Mouse (Mus musculus): Measurements from ENCODE around the gene Hoxa6. TPM values are rescaled to one million over a fixed set of nuclear protein-coding genes. Genes with fewer than 3 reads are reported as not detected.

The Hoxa6 gene
- polyA plus RNA-seq, 1 experiment from 2014 or later: 2.2 TPM

DNA sequence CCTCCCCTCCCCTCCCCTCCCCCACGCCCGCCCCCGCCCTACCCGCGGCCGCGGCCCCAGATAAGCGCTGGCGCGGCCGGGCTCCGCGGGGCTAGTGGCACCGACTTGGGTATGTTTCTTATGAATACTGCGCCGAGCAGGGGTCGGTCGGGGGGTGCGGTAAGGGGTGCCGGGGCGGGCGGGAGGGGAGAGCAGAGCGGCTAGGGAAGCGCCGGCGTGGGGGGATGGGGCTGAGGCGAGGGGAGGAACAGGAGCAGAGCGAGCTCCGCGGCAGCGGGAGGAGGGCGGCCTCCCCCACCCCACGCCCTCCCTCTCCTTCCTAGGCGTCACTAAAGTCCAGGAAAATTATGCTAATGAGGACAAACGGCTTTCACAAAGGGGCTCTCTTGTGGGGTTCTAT, 32.7 kb downstream of the Hoxa6 start:
- Histone ChIP-seq H3K9me3 (no peaks in the 10 kb centered on the region), H3K9ac (peak overlapping the region; percentile 69), H3K36me3 (no peaks in the 10 kb centered on the region), H3K4me1 (replicated peaks) (peaks cover 27% of the 10 kb centered on the region), H3K27ac (peak overlapping the region; percentile 96), H3K4me2 (replicated peaks) (peak overlapping the region; percentile 75), H3K4me3 (replicated peaks) (peak overlapping the region; percentile 61), H3K27me3 (replicated peaks) (0 out of 2 replicates have a peak, but pooled peaks cover 2% of the 10 kb centered on the region)
- ATAC-seq: peak; percentile 55
- WGBS: 2% methylated on average over 21 of the region's 35 CpGs

GRCm38 (mm10) chr6:52174968-52175751, 33.4 kb downstream of the Hoxa6 start:
- H3K4me3 ChIP-seq (replicated peaks): peak overlapping the region; percentile 61
- H3K4me1 ChIP-seq (replicated peaks): peaks cover 25% of the 10 kb centered on the region
- H3K4me2 ChIP-seq (replicated peaks): peak overlapping the region; percentile 75
- H3K9me3 ChIP-seq: no peaks in the 10 kb centered on the region
- peaks cover 7% of the 10 kb centered on the region; the same call in 1 of the 2 replicates for H3K27me3 ChIP-seq (replicated peaks)
- H3K9ac ChIP-seq: peak overlapping the region; percentile 69
- peak overlapping the region; percentile 96 for H3K27ac ChIP-seq
- ATAC-seq: peak; percentile 68
- H3K36me3 ChIP-seq: no peaks in the 10 kb centered on the region
- 3% methylated on average over 41 of the region's 41 CpGs for WGBS

- no peak for ATAC-seq
- H3K4me2 ChIP-seq (replicated peaks): peak overlapping the region; percentile 75
- peak overlapping the region; percentile 38 for H3K4me3 ChIP-seq (replicated peaks)
- no peaks in the 10 kb centered on the region for H3K36me3 ChIP-seq
- H3K9me3 ChIP-seq: no peaks in the 10 kb centered on the region
- peak overlapping the region; percentile 92; the same call in 1 of the 2 replicates for H3K27ac ChIP-seq
- peaks cover 14% of the 10 kb centered on the region for H3K27me3 ChIP-seq (replicated peaks)
- no peak overlapping the region for H3K9ac ChIP-seq
- WGBS: 9% methylated on average over 4 of the region's 4 CpGs
- peaks cover 25% of the 10 kb centered on the region for H3K4me1 ChIP-seq (replicated peaks)
Observed at GRCm38 (mm10) chr6:52173648-52174047, 34.9 kb downstream of the Hoxa6 start.

- WGBS: 2% methylated on average over 35 of the region's 35 CpGs
- peaks cover 25% of the 10 kb centered on the region for H3K4me1 ChIP-seq (replicated peaks)
- H3K9ac ChIP-seq: peak overlapping the region; percentile 41
- H3K4me3 ChIP-seq (replicated peaks): peak overlapping the region; percentile 38
- H3K27me3 ChIP-seq (replicated peaks): peaks cover 16% of the 10 kb centered on the region
- peak; percentile 70 for ATAC-seq
- no peaks in the 10 kb centered on the region for H3K9me3 ChIP-seq
- H3K27ac ChIP-seq: peak overlapping the region; percentile 92
- H3K36me3 ChIP-seq: no peaks in the 10 kb centered on the region
- peak overlapping the region; percentile 75 for H3K4me2 ChIP-seq (replicated peaks)
Observed at GRCm38 (mm10) chr6:52172501-52172900, 36.0 kb downstream of the Hoxa6 start.

- peaks cover 25% of the 10 kb centered on the region for H3K4me1 ChIP-seq (replicated peaks)
- H3K9me3 ChIP-seq: no peaks in the 10 kb centered on the region
- ATAC-seq: no peak
- peak overlapping the region; percentile 83 for H3K27ac ChIP-seq
- peak overlapping the region; percentile 75 for H3K4me2 ChIP-seq (replicated peaks)
- H3K27me3 ChIP-seq (replicated peaks): peaks cover 16% of the 10 kb centered on the region
- peak overlapping the region; percentile 38 for H3K4me3 ChIP-seq (replicated peaks)
- H3K9ac ChIP-seq: peak overlapping the region; percentile 41
- 20% methylated on average over 7 of the region's 7 CpGs for WGBS
- no peaks in the 10 kb centered on the region for H3K36me3 ChIP-seq
Observed at GRCm38 (mm10) chr6:52171938-52172337, 36.6 kb downstream of the Hoxa6 start.

GRCm38 (mm10) chr6:52171331-52171730, 37.2 kb downstream of the Hoxa6 start:
- Histone ChIP-seq H3K27ac (peak overlapping the region; percentile 83), H3K4me2 (replicated peaks) (peak overlapping the region; percentile 75), H3K9ac (no peak overlapping the region), H3K4me3 (replicated peaks) (no peak overlapping the region), H3K9me3 (no peaks in the 10 kb centered on the region), H3K27me3 (replicated peaks) (peaks cover 16% of the 10 kb centered on the region), H3K36me3 (no peaks in the 10 kb centered on the region), H3K4me1 (replicated peaks) (peaks cover 25% of the 10 kb centered on the region)
- no peak for ATAC-seq
- 31% methylated on average over 4 of the region's 4 CpGs for WGBS

DNA sequence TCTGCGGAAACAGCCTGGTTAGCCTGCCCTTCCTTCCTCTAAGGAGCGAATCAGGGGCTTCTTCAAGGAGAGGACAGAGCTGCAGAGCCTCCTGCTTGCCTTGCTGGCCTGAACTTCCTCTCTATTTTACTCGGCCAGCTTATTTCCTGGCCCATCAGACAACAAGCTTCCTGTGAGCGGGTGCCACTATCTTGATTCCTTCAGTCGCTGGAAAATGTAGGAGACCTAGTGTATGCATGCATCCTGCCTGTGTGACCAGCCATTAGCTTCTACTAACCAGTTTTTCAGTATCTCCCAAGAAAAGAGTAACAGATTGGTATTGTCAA, 37.7 kb downstream of the Hoxa6 start:
- H3K36me3 ChIP-seq: no peaks in the 10 kb centered on the region
- 0 out of 2 replicates have a peak overlapping the region, but pooled peaks have one; percentile 20 for H3K4me3 ChIP-seq (replicated peaks)
- peak overlapping the region; percentile 75 for H3K4me2 ChIP-seq (replicated peaks)
- peaks cover 16% of the 10 kb centered on the region for H3K27me3 ChIP-seq (replicated peaks)
- H3K27ac ChIP-seq: peak overlapping the region; percentile 83
- peaks cover 25% of the 10 kb centered on the region for H3K4me1 ChIP-seq (replicated peaks)
- no peak for ATAC-seq
- 47% methylated on average over 5 of the region's 5 CpGs for whole genome bisulfite sequencing
- peak overlapping the region; percentile 50 for H3K9ac ChIP-seq
- H3K9me3 ChIP-seq: no peaks in the 10 kb centered on the region

DNA sequence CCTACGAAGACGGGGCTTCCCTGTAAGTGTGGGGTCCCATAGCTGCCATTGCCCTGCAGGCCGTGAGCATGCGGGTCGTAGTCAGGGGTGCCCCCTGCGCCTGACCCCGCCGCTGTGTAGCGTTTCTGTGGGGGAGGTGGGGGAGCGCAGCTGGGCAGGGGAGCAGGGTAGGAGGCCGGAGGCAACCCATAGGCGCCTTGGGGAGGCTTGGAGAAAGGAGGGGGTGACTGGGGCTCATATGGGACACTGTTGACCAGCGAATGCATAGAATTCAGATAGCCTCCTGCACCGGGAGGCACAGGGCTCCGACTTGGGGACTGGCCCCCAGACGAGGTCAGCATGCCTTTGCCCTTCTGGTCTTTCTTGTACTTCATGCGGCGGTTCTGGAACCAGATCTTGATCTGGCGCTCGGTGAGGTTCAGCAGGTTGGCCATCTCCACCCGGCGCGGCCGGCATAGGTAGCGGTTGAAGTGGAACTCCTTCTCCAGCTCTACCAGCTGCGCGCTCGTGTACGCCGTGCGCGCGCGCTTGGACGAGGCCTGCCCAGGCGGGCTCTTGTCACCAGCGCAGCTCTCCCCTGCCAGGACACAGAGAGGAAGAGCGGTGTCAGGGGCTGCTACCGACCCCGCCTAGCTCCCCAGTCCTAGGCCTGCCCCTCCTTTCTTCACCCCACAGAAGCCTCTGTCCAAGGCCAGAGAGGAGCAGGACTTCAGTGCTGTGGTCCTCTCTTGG, 38.2 kb downstream of the Hoxa6 start:
- ATAC-seq: peak; percentile 22; the same call in 1 of the 2 replicates
- 34% methylated on average over 40 of the region's 40 CpGs for WGBS
- peak overlapping the region; percentile 50 for H3K9ac ChIP-seq
- H3K4me1 ChIP-seq (replicated peaks): peaks cover 25% of the 10 kb centered on the region
- peak overlapping the region; percentile 83 for H3K27ac ChIP-seq
- H3K36me3 ChIP-seq: no peaks in the 10 kb centered on the region
- H3K4me2 ChIP-seq (replicated peaks): peak overlapping the region; percentile 75
- peaks cover 16% of the 10 kb centered on the region for H3K27me3 ChIP-seq (replicated peaks)
- peak overlapping the region; percentile 20 for H3K4me3 ChIP-seq (replicated peaks)
- no peaks in the 10 kb centered on the region for H3K9me3 ChIP-seq

GRCm38 (mm10) chr6:52169499-52170165, 38.9 kb downstream of the Hoxa6 start:
- Histone ChIP-seq H3K36me3 (no peaks in the 10 kb centered on the region), H3K4me1 (replicated peaks) (peaks cover 24% of the 10 kb centered on the region), H3K4me2 (replicated peaks) (peak overlapping the region; percentile 75), H3K4me3 (replicated peaks) (peak overlapping the region; percentile 20), H3K27ac (peak overlapping the region; percentile 83), H3K27me3 (replicated peaks) (peaks cover 16% of the 10 kb centered on the region), H3K9me3 (no peaks in the 10 kb centered on the region), H3K9ac (peak overlapping the region; percentile 50)
- no peak for ATAC-seq
- WGBS: 44% methylated on average over 16 of the region's 16 CpGs

DNA sequence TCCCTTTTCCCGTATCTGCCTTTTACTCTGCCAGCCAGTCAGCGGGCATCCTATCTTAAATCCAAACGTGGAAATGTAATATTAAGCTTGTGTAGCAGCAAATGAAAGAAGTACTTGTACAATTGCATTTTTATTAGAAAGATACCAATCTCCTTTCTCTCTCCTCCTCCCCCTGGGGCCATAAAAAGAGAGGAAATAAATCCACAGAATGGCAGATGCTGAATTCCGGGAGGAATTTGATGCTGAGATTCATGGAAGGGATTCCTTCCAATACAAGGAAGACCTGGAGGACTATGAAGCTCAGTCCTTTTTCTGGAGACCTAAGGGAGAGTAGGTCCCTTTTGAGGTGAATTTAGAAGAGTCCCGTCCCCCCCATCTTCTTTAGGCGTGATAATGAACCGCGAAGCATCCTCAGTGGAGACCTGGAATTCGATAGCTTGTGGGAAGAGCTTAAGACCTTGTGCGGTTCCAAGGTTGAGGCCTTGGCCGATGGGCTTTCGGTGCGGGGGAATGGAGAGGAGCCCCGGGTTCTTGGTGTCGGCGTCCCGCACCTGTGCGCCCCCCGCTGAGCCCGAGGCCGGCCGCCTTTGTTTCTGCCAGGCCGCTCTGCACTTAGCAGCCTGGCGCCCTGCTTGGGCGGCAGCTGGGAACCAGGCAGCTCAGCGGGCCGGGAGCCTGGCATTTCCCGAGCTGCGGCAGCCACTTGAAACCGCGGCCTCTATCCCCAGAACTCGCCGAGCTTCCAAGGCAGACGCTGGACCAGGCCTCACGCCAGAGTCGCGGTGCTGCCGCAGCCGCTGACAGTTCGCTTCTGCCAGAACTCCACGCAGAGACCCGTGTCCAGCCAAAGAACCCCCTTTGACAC, 40.1 kb downstream of the Hoxa6 start:
- peak overlapping the region; percentile 29 for H3K4me3 ChIP-seq (replicated peaks)
- no peaks in the 10 kb centered on the region for H3K9me3 ChIP-seq
- peak overlapping the region; percentile 71 for H3K4me2 ChIP-seq (replicated peaks)
- H3K36me3 ChIP-seq: no peaks in the 10 kb centered on the region
- H3K9ac ChIP-seq: peak overlapping the region; percentile 62
- peaks cover 30% of the 10 kb centered on the region for H3K4me1 ChIP-seq (replicated peaks)
- peaks cover 22% of the 10 kb centered on the region for H3K27me3 ChIP-seq (replicated peaks)
- peak overlapping the region; percentile 78 for H3K27ac ChIP-seq
- ATAC-seq: no peak
- WGBS: 33% methylated on average over 42 of the region's 42 CpGs

DNA sequence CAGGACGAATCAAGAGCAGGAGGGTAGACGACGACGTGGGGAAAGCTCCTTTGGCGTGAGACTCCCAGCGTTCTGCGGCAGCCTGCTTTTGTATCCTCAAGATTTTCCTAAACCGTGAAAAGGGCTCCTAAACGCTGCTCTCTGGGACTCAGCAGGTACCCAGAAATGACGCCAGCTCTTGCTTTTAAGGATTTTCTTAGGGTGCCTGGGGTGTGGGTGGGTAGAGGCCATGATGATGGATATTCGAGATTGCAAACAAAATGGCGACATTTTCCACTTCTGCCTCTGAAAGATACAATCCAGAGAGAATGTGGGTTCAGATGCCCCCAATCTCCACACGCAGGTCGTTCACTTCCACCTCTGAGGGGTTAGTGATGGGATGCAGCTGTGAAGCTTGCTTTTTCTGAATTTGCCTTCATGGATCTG, 40.8 kb downstream of the Hoxa6 start:
- Histone ChIP-seq H3K27me3 (replicated peaks) (peaks cover 28% of the 10 kb centered on the region), H3K4me1 (replicated peaks) (peaks cover 28% of the 10 kb centered on the region), H3K9me3 (no peaks in the 10 kb centered on the region), H3K4me3 (replicated peaks) (peak overlapping the region; percentile 29; the same call in 1 of the 2 replicates), H3K4me2 (replicated peaks) (peak overlapping the region; percentile 71), H3K27ac (peak overlapping the region; percentile 78), H3K9ac (peak overlapping the region; percentile 62), H3K36me3 (no peaks in the 10 kb centered on the region)
- WGBS: 48% methylated on average over 14 of the region's 14 CpGs
- no peak for ATAC-seq

All from intestine, embryonic 15.5 days (tissue).